Mouse (Mus musculus) right cerebral cortex, postnatal 25 days (tissue): ENCODE measurements around the gene Gm4756.
A peak's percentile ranks its signal among the peaks of the same experiment; 100 is the strongest.
"Not testable (repeated sequence)": the region's sequence is repeated elsewhere in the genome, so short reads cannot be mapped to it uniquely, and the experiment has no call there.

Source experiments
- DNase-seq: peaks from one replicate; pipeline ENCODE4 v3.0.0; 2022

Gm4756 gene

GRCm38 (mm10) chr12:72648921-72649320 is 540 bp downstream of the Gm4756 start:
- no peak for DNase-seq

- no peak for DNase-seq
Observed at GRCm38 (mm10) chr12:72638025-72638424, 11.4 kb downstream of the Gm4756 start.

GRCm38 (mm10) chr12:72628751-72629150 is 20.7 kb downstream of the Gm4756 start:
- no peak for DNase-seq

GRCm38 (mm10) chr12:72622853-72623496 is 26.5 kb downstream of the Gm4756 start:
- no peak for DNase-seq

GRCm38 (mm10) chr12:72621441-72621840 is 28.0 kb downstream of the Gm4756 start:
- no peak for DNase-seq

GRCm38 (mm10) chr12:72620856-72621255 is 28.6 kb downstream of the Gm4756 start:
- no peak for DNase-seq

GRCm38 (mm10) chr12:72612053-72612452 is 37.4 kb downstream of the Gm4756 start:
- no peak for DNase-seq

- not testable (repeated sequence) for DNase-seq
Observed at GRCm38 (mm10) chr12:72598731-72599130, 50.7 kb downstream of the Gm4756 start.

- DNase-seq = no peak
Observed at GRCm38 (mm10) chr12:72594001-72594400, 55.5 kb downstream of the Gm4756 start.

- DNase-seq = no peak
Observed at GRCm38 (mm10) chr12:72592991-72593390, 56.5 kb downstream of the Gm4756 start.

- no peak for DNase-seq
Observed at GRCm38 (mm10) chr12:72585339-72585738, 64.1 kb downstream of the Gm4756 start.

GRCm38 (mm10) chr12:72583099-72583498 is 66.4 kb downstream of the Gm4756 start:
- no peak for DNase-seq

GRCm38 (mm10) chr12:72582021-72582420 is 67.4 kb downstream of the Gm4756 start:
- DNase-seq = no peak

GRCm38 (mm10) chr12:72564281-72564795 is 85.1 kb downstream of the Gm4756 start:
- no peak for DNase-seq

- no peak for DNase-seq
Observed at GRCm38 (mm10) chr12:72554347-72554746, 95.1 kb downstream of the Gm4756 start.

GRCm38 (mm10) chr12:72538571-72538970 is 110.9 kb downstream of the Gm4756 start:
- DNase-seq = peak; percentile 47

- DNase-seq = peak; percentile 95
Observed at GRCm38 (mm10) chr12:72536021-72536597, 113.4 kb downstream of the Gm4756 start, which contains the start of gene Pcnx4. Pcnx4 (plus strand) TSS chr12:72536383.

GRCm38 (mm10) chr12:72535599-72535998 is 113.9 kb downstream of the Gm4756 start:
- no peak for DNase-seq

GRCm38 (mm10) chr12:72533986-72534385 is 115.5 kb downstream of the Gm4756 start:
- DNase-seq = no peak

GRCm38 (mm10) chr12:72532303-72532702 is 117.2 kb downstream of the Gm4756 start:
- no peak for DNase-seq
